Mouse (Mus musculus): ENCODE measurements around the gene Fxyd4.
A peak's percentile ranks its signal among the peaks of the same experiment; 100 is the strongest.

Gene Fxyd4

DNA sequence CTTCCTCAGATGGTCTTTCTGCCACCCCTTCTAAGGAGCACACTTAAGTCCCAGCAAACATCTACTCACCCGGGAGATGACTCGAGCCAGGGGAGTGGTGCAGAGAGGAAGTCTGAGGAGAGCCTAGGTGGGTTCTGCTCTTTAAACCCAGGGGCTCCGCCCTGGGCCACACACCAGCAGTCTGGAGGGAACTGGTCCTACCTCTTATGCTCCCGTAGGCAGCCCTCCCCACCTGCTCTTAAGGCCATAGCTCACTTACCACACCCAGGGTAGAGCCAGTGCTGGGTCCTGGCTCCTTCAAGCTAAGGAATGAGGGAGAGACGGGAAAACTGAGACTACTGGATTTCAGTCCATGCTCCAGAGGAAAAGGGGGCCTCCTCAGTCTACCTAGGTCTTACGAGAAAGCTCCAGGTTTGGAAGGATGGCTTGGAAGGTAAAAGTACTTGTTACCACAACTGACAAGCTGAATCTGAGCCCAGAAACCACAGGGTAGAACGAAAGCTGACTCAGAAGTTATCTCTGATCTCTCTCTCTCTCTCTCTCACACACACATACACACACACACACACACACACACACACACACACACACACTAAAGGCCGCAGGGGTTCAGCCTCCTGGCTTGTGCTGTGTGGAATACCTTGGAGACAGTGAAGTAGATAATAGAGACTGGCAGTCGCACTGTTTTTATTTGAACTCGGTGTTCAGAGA lies at the start of gene Fxyd4:
Gene Fxyd4, minus strand, starts transcription at position 471 of the 711 bp plus-strand sequence.
- DNase-seq = peak; percentile 56

DNA sequence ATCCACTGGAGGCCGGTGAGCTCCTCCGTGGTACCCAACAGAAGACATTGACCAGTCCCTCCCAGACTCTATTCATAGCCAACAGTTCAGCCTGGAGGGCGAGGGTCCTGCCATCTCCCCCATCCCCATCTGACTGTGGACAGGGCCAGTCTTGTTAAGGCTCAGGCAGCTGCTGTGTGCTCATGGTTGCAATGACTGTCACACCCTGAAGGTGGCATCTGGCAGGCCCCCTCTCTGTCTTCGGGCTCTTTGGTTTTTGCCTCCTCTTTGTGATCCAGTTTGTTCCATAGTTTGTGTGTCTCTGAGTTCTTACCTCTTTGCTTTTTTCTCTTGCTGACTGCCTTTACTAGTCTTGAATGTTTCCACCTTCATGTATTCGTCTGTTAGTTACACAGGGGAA lies 49.7 kb upstream of the Fxyd4 start:
- DNase-seq = no peak

DNA sequence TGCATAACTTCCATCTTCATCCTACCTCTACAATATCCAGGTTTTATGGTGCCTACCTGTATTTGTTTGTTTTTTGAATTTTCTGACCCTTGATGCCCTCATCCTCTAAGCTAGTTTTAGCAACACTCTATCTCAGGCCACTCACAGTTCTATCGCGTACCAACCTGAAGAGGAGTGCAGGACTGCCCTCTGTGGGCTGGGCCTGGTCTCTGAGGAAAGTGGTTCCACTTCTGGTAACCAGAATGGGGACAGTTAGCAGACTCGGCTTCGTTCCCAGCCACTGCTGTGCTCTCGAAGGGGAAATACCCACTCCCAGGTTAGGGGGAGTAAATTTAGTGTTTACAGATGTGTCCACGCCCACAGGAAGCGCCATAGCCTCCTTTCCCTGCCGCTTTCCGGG lies 29.2 kb upstream of the Fxyd4 start:
- peak; percentile 47 for DNase-seq

DNA sequence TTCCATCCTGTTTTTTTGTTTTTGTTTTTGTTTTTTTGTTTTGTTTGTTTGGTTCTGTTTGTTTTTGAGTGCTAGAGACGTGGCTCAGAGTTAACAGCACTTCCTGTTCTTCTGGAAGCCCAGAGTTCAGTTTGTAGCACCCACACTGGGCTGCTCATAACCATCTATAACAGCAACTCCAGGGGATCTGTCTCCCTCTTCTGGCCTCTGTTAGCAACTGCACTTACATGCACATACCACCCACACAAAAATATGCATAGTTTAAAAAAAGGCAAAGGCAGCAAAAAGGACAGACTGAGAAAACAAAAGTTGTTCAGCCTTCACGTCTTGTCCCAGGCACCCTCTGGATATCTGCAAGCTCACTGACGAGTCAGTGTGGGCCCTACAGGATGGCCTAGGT lies 25.7 kb upstream of the Fxyd4 start:
- no peak for DNase-seq

DNA sequence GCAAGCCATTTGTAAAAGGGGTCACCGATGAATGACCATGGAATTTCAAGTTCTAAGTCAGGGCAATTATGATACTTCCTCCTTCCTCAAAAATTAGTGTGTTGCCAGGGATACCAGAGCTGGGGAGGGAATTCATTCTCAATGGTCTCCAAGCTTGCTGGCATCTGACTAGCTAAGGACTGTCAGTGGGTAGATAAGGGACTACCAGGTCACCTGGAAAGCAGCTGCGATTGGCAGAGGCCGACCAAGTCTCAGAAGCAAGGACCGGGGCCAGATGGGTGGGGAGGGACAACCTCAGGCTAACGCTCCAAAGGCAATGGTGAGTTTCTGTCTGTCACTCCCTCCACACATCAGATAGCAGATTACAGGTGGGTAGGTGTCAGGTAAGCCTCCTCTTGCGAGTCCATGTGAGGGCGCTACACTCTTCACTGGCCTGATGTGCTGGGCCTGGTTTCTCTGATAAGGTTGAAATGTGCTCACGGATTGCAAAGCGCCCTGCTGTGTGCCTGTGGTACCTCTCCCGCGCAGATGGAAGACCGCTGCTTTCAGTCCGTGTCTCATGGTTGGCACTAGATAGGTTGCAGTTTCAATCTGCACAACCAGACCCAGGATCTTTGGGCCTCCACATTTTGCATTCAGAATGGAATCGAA lies 19.5 kb upstream of the Fxyd4 start:
- no peak for DNase-seq

DNA sequence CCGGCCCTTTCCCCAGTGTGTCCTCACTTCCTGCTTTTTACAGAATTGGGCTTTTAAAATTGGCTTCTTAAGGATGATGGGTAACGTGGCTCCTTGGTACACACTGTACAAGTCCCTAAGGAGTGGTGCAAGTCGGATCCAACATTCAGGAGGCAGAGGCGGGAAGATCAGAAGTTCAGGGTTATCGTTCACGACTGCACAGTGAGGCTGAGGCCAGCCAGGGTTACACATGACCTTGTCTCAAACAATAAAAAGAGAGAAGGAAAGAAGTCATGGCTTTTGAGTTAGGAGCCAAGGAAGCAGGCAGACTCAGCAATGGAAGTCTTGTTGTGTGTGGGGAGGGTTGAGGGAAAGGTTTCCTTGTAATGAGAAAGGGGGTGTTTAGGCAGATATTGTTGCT lies 18.7 kb upstream of the Fxyd4 start:
- no peak for DNase-seq

DNA sequence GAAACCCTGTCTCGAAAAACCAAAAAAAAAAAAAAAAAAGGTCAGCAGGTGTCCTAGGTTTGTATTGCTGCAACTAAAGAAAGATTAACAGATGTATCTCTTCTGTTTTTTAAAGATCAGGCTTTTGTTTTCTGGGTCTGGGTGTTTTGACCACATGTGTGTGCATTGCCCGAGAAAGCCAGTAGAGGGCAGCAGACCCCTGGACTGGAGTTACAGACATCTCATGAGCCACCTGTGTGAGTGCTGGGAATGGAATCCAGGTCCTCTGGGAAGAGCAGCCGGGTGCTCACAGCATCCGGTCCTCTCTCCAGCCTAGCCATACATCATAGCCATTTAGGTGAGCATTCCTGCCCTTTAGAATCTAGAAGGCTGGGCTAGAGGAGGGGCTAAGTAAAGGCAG lies 14.8 kb upstream of the Fxyd4 start:
- no peak for DNase-seq

DNA sequence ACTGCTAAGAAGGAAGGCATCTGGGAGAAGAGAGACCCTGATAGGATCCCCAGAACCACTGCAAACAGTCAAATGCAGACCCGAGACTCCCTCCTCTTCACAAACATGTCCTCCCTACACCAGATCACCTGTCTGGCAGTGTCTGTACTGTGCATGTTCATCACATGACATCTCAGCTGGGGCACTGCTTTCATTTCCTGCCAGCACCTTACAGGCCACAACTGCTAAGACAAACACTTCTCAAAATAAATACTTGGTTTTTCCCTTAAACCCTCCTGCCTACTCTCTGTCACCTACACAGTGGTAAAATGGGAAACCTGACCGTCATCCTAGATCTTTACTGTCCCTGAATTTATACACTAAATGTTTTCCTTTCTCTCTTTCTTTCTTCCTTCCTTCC lies 6.4 kb upstream of the Fxyd4 start:
- DNase-seq = no peak

DNA sequence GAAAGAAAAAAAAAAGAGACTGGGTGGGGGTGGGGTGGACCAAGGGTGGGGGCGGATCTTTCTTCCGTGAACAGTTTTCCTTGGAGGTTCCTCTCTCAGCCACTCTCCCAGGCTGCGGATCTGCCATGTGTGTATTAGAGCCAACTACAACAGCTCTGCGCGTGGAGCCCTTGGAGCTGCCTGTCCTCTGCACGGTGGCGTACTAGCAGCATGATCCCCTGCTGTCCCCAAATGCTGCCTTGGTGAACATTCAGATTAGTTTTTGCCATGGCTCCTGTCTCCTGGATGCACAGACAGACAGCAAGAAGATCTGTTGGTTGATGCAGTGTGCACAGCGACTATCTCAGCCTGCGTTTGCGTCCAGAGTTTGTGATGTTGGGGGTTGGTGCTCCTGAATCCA lies 5.3 kb upstream of the Fxyd4 start:
- no peak for DNase-seq

DNA sequence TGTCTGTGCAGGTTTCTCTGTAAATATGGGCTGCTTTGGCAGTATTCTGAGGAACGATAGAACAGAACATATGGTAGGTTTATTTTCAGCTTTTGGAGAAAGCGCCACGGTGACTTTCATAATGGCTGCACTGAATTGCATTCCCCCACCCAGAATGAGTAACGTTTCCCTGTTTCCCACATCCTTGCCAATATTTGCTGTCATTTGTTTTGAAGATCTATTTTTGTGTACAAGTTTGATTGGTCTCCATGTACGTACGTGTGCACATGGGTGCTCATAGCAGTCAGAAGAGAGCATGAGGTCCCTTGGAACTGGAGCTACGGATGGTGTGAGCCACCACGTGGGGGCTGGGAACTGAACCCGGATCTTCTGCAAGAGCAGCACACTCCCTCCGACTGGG lies 1.5 kb upstream of the Fxyd4 start:
- no peak for DNase-seq

DNA sequence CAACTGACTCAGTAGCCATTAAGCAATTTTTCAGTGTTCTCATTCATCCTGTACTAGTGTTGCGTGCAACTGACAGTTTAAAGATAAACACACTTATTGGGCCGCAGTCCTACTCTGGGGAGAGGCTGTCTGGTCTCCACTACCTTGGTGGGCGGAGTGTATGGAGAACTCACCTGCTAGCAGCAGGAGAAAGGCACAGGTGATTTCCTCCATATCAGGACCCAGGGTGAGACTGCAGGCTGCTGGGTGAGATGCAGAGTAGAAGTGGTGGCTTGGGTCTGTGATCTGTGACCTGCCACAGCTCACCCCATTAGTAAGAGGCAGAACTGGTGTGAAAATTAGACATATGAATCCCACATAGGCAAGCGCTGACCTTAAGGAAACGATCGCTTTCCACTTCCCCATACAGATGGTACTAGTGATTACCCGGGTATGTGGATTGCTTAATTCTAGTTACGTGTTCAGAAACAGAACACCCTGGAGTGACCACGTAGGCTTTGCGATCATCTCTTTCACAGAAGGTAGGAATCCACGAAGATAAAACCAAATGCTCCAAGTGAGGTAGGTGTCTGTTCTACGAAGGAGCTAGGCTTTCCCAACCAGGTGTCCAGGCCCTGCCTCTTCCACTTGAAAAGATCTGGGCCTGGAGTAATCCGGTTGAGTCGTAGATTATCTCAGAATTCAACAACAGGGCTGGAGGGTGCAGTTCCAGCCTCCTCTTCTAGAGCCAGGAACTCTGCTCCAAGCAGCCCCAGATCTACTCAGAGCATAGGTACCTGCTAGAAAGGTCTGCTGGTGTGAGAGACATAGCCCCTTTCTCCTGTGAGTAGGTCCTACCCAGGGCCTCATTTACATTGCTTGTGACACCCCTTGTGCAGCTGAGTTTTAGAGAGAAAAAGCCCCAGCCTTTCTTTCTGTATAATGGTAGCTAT lies 1.5 kb downstream of the Fxyd4 start:
- no peak for DNase-seq

DNA sequence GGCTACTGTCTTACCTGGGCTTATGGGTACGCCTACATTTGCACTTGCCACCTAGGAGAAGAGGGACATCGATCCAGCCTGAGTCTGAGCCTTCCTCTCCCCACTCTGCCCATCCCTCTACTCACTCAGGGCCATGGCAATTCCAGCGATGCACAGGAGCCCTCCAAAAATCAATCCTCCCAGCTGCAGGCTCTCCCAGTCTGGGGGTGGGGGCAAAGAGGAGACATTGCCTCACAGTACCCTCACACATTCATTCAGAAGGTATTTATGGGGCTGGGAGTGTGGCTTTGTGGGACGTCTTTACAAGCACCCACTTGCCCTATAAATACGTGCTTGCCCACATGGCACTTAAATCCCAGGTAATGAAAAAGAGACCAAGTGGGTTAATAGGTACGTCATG lies 3.2 kb downstream of the Fxyd4 start:
- no peak for DNase-seq

DNA sequence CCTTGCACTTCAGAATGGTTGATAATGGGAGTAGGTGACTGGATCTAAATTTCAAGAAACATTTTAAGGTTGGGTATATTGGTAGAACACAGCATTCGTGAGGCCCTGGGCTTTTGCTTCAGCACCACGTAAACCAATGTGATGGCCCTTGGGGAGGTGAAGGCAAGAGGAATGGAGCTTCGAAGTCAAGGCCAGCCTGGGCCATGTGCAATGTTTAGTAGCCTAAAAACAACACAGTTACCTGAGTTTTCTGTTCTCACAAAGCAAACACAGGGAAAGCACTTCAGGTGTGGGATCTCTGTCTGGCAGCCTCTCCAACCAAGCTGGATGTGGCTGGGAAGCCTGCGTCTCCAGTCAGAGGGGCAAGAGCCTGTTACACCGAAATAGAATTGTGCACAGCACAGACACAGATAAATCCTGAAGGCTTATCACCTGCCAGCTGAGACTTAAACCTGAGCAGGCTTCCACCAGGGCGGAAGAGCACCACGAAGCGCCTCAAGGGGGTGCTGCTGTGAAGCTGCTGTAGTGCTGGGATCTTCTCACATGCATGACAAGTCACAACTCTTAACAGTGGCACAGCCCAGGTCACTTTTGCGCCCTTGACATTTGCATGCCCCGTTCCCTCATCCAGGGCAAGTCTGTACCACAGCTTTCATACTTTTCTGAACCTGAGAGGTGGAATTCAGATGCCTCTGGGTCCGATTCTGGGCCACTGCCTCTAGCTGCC lies 5.0 kb downstream of the Fxyd4 start:
- peak; percentile 31 for DNase-seq

DNA sequence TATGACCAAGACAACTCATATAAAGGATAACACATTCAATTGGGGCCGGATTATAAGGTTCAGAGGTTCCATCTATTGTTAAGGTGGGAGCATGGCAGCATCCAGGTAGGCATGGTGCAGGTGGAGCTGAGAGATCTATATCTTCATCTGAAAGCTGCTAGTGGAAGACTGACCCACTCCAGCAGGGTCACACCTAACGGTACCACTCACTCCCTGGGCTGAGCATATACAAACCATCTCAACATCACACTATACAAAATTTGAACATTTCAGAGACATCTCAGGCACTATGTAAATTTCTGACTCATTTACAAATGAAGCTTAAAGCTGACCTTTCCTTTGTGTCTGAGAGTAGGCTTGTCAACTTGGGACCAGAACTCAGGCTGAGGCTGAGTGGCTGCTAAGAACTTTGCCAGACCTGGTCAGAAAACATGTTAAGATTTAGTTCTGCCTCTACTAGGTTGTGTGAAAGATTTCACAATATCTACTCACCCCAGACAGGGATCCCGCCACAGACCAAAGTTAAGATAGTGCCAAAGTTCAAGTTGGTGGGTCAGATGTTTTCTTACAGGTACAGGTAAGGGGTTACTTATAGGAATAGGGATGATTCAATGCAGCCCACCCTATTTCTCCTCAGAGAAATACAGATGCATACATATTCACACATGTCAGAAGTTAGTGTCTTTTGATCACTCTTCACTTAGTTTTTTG lies 7.4 kb downstream of the Fxyd4 start:
- DNase-seq = no peak

DNA sequence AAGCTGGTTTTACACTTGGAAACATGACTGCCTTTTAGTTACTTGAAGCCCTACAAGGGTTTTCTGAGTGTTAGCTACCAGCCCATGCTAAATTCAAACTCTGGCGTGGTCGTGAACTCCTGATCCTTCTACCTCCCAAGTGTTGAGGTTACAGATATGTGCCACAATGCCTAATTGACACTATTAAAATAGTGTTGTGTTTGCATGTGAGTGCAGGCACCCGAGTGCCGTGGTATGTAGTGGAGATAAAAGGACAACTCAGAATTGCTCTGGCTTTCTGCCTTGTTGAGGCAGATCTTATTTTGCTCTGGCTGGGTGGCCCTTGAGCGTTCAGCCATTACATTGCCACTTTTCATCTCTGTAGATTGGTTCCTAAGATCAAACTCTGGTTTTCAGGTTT lies 8.7 kb downstream of the Fxyd4 start:
- no peak for DNase-seq

DNA sequence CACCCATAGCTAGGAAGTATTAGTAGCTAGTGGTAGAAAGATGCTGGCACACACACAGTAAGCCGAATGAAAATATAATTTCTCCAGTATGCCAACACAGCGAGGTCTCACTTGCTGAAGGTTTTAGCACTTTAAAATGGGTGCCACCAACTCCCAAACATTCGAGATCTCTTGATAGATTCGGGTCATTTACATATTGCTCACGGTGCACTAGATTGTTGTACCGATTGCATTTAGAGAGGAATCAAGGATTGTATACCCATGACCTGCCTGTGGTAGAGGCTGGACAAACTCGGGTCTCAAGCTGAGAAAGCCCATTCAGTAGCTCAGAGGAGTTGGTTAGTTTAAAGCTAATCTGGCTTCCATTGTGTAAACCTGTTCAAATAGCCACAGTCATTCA lies 9.5 kb downstream of the Fxyd4 start:
- no peak for DNase-seq

DNA sequence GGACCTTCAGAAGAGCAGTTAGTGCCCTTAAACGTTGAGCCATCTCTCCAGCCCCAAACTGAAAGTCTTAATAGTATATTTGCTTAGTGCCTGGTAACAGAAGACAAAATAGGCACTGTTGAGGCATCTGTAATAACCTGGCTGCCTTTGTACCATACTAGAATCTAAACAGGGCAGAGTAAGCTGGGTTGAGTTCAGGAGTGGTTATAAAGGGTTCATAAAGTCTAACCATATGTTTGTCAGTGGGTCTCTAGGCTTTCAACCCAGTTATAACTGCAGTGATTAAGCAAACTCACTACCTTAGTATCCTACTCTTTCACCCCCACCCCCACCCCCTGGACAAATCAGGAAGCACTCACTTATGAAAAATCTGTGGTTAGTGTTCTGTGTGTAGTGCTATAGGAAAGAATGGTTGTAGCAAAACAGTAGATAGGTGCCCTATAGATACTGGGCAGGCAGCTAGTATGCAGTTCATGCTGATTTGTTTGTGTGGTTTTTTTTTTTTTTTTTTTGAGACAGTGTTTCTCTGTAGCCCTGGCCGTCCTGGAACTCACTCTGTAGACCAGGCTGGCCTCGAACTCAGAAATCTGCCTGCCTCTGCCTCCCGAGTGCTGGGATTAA lies 10.5 kb downstream of the Fxyd4 start:
- DNase-seq = no peak

DNA sequence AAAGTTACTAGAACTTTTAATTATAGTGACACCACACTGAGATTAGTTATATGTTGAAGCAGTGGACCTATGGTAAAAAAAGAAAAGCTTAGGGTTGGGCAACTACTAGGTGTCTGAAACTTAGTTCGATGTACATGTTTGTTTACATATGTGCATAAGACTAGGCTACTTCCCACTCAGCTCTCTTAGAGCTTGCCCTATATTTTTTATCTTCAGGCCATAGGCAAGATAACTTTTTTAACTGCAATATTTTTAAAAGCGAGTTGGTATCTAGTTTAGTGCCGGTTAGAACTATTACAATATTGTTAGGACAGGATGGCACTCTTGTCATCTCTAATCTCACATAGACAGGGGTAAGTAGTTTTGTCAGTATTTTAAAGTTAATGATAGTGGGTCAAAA lies 15.5 kb downstream of the Fxyd4 start:
- no peak for DNase-seq

DNA sequence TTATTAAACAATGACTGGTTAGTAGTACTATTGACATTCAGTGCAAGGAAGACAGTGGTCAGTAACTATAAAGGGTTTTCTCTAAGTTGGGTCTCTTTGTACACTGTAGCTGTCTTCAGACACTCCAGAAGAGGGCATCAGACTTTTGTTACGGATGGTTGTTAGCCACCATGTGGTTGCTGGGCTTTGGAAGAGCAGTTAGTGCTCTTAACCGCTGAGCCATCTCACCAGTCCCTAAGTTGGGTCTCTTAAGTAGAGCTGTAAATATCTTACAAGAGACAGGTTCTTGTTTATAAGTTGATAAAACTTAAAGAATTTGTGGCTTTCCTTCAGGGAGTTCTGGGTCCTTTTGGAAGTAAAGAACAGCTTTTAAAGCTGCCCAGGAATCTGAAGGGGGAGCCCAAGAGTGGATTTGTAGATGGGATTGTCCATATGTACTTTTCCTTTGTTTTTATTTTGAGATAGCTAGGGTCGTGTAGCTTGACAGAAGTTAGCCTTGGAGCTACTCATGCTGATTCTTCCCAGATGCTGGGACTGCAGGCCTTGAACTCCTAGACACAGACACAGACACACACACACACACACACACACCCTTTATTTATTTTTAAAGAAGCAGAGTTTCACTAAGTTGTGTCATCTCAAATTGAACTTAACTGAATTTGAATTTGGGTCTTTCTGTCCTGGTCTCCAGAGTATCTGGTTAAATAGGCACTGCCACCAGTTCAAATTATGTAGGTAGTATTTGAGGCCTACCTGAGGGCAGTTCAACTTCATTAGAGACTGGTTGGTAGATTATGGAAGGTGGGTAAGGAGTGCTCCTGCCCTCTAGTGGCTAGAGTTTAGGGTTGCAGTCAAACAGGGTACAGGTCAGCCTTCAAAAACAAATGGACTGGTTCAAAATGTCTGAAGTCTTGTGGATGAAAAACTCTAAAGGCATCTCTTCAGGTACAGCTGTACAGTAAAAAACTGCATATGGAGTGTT lies 16.5 kb downstream of the Fxyd4 start:
- DNase-seq = peak; percentile 62

DNA sequence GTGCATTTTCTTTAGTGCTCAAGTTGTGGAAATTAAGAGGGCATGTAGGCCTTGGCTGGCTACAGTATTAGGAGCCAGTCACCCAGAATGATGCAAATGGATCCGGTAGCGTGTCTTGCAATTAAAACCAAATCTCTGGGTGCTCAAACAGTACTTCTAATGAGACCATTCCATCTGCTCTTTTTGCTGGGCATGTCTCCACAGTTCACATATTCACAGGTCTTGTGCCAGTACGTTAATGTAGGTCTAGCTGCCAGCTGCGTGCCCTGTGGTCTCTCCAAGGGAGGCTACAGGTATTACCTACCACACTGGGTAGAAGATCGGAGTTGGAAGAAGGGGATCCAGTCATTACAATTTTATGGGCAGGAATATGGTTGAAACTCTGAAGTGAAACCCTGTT lies 19.4 kb downstream of the Fxyd4 start:
- no peak for DNase-seq

DNA sequence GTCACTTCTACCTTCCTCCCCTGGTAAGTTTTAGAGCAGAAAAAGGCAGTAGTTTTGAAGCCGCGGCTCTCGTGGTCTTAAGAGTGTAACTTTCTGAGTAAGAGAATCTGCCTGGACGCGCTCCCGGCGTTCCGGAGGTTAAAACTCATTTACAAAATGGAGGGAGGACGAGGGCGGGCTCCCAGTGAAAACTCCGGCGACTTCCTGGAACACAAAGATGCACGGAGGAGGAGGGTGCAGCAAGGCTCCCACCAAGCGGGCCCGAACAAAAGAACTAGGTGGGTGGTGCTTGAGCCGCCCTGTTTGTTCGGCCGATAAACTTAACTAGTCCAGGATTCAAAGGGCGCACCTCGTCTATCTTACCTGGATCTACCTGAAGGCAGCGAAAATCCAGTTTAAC lies 19.9 kb downstream of the Fxyd4 start:
- DNase-seq = peak; percentile 85

Data from lung, postnatal 36 days (tissue).